Mouse (Mus musculus) large intestine, adult 2 months (tissue): Measurements from ENCODE around the gene Disc1. TPM values are rescaled to one million over a fixed set of nuclear protein-coding genes. Genes with fewer than 3 reads are reported as not detected.

Experiments
- DNase-seq: peaks from one replicate; pipeline ENCODE4 v3.0.0-alpha.2; 2012; ENCODE audit warnings: low read depth, low spot score
- WGBS: fragments of 180-500 bp; shearing (Covaris S2); methylation state at CpG from one replicate; pipeline ENCODE4 v1.1.7; 2018; 5-methylcytosine and 5-hydroxymethylcytosine counted together
- polyA plus RNA-seq: library from polyadenylated mRNA; depleted of rRNA; stranded (reverse); fragments of >200 nt; gene quantifications from 2 replicates; pipeline ENCODE4 v1.2.3, GENCODE M21; 2012

Disc1 gene
- polyA plus RNA-seq, 1 experiment = 0.21 TPM

- 88% methylated on average over 4 of the region's 4 CpGs for WGBS
- DNase-seq = no peak
Measured at GRCm38 (mm10) chr8:125205556-125205955, 151.6 kb downstream of the Disc1 start.

- no peak for DNase-seq
- 80% methylated on average over 8 of the region's 8 CpGs for WGBS
Measured at GRCm38 (mm10) chr8:125206391-125206790, 152.4 kb downstream of the Disc1 start.

- WGBS = 77% methylated on average over 3 of the region's 3 CpGs
- DNase-seq = no peak
Measured at GRCm38 (mm10) chr8:125206962-125207361, 153.0 kb downstream of the Disc1 start.

- DNase-seq = no peak
- WGBS = 62% methylated on average over 13 of the region's 13 CpGs
Measured at GRCm38 (mm10) chr8:125212619-125213167, 158.7 kb downstream of the Disc1 start.

GRCm38 (mm10) chr8:125217902-125218581 lies 164.0 kb downstream of the Disc1 start:
- DNase-seq = no peak
- WGBS = 59% methylated on average over 12 of the region's 12 CpGs

GRCm38 (mm10) chr8:125218669-125219068 lies 164.7 kb downstream of the Disc1 start:
- DNase-seq = no peak
- WGBS = 79% methylated on average over 4 of the region's 4 CpGs

GRCm38 (mm10) chr8:125220608-125221007 lies 166.6 kb downstream of the Disc1 start:
- DNase-seq = no peak
- WGBS = 65% methylated on average over 5 of the region's 5 CpGs

- no peak for DNase-seq
- WGBS = 75% methylated on average over 4 of the region's 4 CpGs
Measured at GRCm38 (mm10) chr8:125221062-125221461, 167.1 kb downstream of the Disc1 start.

- no peak for DNase-seq
- 36% methylated on average over 10 of the region's 10 CpGs for WGBS
Measured at GRCm38 (mm10) chr8:125223031-125223753, 169.2 kb downstream of the Disc1 start.

GRCm38 (mm10) chr8:125224271-125224699 lies 170.3 kb downstream of the Disc1 start:
- 50% methylated on average over 6 of the region's 6 CpGs for WGBS
- no peak for DNase-seq

- no peak for DNase-seq
- 89% methylated on average over 9 of the region's 9 CpGs for WGBS
Measured at GRCm38 (mm10) chr8:125225266-125225665, 171.3 kb downstream of the Disc1 start.

- no peak for DNase-seq
Measured at GRCm38 (mm10) chr8:125226989-125227624, 173.1 kb downstream of the Disc1 start.

GRCm38 (mm10) chr8:125230526-125231131 lies 176.6 kb downstream of the Disc1 start:
- 85% methylated on average over 5 of the region's 5 CpGs for WGBS
- no peak for DNase-seq

More at GRCm38 (mm10) chr8:125226989-125227624, 173.1 kb downstream of the Disc1 start:
- 43% methylated on average over 14 of the region's 14 CpGs for WGBS

- WGBS = 69% methylated on average over 9 of the region's 9 CpGs
- DNase-seq = no peak
Measured at GRCm38 (mm10) chr8:125232724-125233123, 178.7 kb downstream of the Disc1 start.

- WGBS = 25% methylated on average over 22 of the region's 22 CpGs
- DNase-seq = no peak
Measured at GRCm38 (mm10) chr8:125235898-125236835, 182.2 kb downstream of the Disc1 start.

- 56% methylated on average over 4 of the region's 4 CpGs for WGBS
- DNase-seq = no peak
Measured at GRCm38 (mm10) chr8:125240763-125241162, 186.8 kb downstream of the Disc1 start.

- 38% methylated on average over 10 of the region's 10 CpGs for WGBS
- DNase-seq = no peak
Measured at GRCm38 (mm10) chr8:125242382-125242781, 188.4 kb downstream of the Disc1 start.

GRCm38 (mm10) chr8:125242921-125243320 lies 188.9 kb downstream of the Disc1 start:
- DNase-seq = no peak
- WGBS = 45% methylated on average over 4 of the region's 4 CpGs
